Mouse (Mus musculus): Measurements from ENCODE around the gene Gm17324. TPM values are rescaled to one million over a fixed set of nuclear protein-coding genes. Genes with fewer than 3 reads are reported as not detected.
"Not testable (repeated sequence)": the region's sequence is repeated elsewhere in the genome, so short reads cannot be mapped to it uniquely, and the experiment has no call there.

Gm17324 gene
- 0.88 and 1.1 TPM in 2 replicates for polyA plus RNA-seq (2015; fragmentation: Nextera tagmentation; extraction: Ambion mirVana)

DNA sequence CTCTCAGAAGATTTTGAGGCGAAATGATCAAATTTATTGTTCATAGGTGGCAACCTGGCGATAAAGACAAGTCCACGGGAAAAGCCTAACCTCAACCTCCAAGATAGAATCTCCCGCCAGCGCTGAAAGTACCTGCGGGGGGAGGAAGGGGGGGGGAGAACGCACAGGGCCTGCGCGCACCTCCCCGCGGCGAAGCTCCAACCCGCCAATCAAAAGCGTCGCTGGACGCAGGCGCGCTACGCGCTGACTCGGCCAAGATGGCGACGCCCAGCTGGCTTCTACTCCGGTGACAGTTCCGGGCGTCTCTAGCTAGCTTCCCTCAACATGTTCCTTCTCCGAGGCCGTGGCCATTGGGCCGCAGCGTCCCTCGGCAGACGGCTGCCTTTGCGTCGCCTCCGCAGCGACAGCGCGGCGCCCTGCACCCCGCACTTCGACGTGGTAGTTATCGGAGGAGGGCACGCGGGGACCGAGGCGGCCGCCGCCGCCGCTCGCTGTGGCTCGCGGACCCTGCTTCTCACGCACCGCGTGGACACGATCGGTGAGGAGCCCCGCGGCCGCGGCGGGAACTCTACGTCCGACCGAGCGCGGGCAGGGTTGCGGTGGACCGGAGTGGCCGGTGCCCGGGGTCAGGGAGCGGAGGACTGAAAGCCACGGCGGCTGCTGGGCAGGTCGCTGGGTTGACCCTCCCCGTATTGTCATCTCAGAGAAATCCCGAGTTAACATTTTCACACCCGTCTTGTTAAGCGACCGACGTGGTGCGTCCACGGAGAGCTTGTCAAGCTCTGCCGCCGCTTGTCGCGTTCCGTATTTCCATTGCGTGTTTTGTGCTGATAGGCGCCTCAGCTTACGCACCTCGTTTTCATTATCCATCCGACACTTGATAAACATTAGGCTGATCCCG lies at the start of gene Gm17324, which contains the start of gene Mto1:
TSS of gene Gm17324 (minus strand) at position 814 of the 901 bp plus-strand sequence.
TSS of gene Mto1 (plus strand) at position 236 of the 901 bp plus-strand sequence.
- peaks cover 12% of the 10 kb centered on the region; the same call in 1 of the 2 replicates for H3K4me1 ChIP-seq
- peaks cover 15% of the 10 kb centered on the region for H3K36me3 ChIP-seq
- H3K4me2 ChIP-seq (replicated peaks) = peak within 1 kb of the TSS; percentile 53
- H3K9ac ChIP-seq = peak within 1 kb of the TSS; percentile 83
- peak within 1 kb of the TSS; percentile 93 for H3K27ac ChIP-seq (replicated peaks)
- peaks cover 25% of the 10 kb centered on the region for H3K27me3 ChIP-seq
- peak; percentile 92 for ATAC-seq (ENCODE audit: insufficient number of reproducible peaks, low FRiP score, low TSS enrichment, low read depth)
- no peaks in the 10 kb centered on the region for H3K9me3 ChIP-seq (replicated peaks)
- WGBS = under 1% methylated on average over 96 of the region's 96 CpGs
- H3K4me3 ChIP-seq (replicated peaks) = peak within 1 kb of the TSS; percentile 79

DNA sequence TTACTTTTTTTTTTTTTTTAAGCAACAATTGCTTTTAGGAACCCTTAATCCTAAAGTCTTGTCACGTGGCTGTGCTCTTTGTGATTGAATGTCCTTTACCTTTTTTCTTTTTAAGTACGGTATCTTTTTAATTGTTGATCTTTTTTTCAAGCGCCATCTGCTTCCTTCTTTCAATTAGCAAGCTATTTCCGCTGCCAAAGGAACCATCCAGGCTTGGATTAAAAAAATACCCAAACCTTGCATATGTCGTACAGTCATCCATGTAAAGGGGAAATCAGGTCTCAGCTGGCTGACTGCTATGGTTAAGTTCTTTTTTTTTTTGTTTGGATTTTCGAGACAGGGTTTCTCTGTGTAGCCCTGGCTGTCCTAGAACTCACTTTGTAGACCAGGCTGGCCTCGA lies 44.6 kb upstream of the Gm17324 start:
- no peak overlapping the region for H3K4me2 ChIP-seq (replicated peaks)
- H3K9ac ChIP-seq = no peak overlapping the region
- H3K4me3 ChIP-seq (replicated peaks) = no peak overlapping the region
- H3K9me3 ChIP-seq (replicated peaks) = no peaks in the 10 kb centered on the region
- H3K27me3 ChIP-seq = no peaks in the 10 kb centered on the region
- H3K4me1 ChIP-seq = no peaks in the 10 kb centered on the region; the same call in 1 of the 2 replicates
- WGBS = 82% methylated on average over 7 of the region's 7 CpGs
- no peaks in the 10 kb centered on the region for H3K36me3 ChIP-seq
- no peak overlapping the region for H3K27ac ChIP-seq (replicated peaks)
- no peak for ATAC-seq (ENCODE audit: insufficient number of reproducible peaks, low FRiP score, low TSS enrichment, low read depth)

DNA sequence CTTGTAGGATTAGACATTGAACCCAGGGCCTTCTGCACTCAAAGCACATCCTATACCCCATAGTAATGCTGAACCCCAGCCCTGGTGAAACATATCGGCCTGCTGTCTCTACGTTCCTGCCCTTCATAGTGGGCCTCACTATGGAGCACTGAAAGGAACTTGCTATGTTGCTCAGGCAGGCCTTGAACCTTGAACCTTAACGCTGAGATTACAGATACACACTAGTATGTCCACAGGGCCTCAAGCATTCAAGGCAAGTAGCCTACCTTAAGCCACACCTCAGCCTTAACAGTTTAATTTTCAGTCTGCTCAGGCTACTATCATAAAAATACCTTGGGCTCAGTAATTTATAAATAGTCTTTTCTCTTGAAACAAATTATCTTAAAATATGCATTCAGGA lies 43.7 kb upstream of the Gm17324 start:
- no peak overlapping the region for H3K4me2 ChIP-seq (replicated peaks)
- H3K27me3 ChIP-seq = no peaks in the 10 kb centered on the region
- no peaks in the 10 kb centered on the region; the same call in 1 of the 2 replicates for H3K4me1 ChIP-seq
- H3K9ac ChIP-seq = no peak overlapping the region
- no peak overlapping the region for H3K4me3 ChIP-seq (replicated peaks)
- no peak overlapping the region for H3K27ac ChIP-seq (replicated peaks)
- no peaks in the 10 kb centered on the region for H3K9me3 ChIP-seq (replicated peaks)
- no peak for ATAC-seq (ENCODE audit: insufficient number of reproducible peaks, low FRiP score, low TSS enrichment, low read depth)
- 95% methylated on average over 3 of the region's 3 CpGs for WGBS
- no peaks in the 10 kb centered on the region for H3K36me3 ChIP-seq

DNA sequence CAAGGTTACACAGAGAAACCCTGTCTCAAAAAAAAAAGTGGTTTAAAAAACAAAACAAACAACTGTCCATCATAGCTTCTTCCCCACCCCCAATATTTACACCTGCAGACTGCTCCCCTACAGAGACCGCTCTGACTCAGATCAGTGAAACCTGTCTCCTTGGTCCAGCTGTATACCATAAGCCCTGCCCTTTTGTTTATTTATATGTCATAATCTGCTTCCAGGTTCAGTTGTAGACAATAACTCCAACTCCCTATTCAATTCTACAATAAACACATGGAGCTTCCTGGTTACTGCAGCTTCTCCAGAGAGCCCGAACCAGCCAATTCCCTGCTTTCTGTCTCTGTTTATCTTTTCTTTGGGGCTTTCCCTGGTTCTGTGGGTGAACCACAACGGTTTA lies 42.6 kb upstream of the Gm17324 start:
- H3K27ac ChIP-seq (replicated peaks) = no peak overlapping the region
- H3K4me2 ChIP-seq (replicated peaks) = no peak overlapping the region
- WGBS = 75% methylated on average over 3 of the region's 3 CpGs
- no peaks in the 10 kb centered on the region for H3K36me3 ChIP-seq
- no peak for ATAC-seq (ENCODE audit: insufficient number of reproducible peaks, low FRiP score, low TSS enrichment, low read depth)
- no peaks in the 10 kb centered on the region; the same call in 1 of the 2 replicates for H3K4me1 ChIP-seq
- H3K27me3 ChIP-seq = no peaks in the 10 kb centered on the region
- no peaks in the 10 kb centered on the region for H3K9me3 ChIP-seq (replicated peaks)
- no peak overlapping the region for H3K9ac ChIP-seq
- no peak overlapping the region for H3K4me3 ChIP-seq (replicated peaks)

DNA sequence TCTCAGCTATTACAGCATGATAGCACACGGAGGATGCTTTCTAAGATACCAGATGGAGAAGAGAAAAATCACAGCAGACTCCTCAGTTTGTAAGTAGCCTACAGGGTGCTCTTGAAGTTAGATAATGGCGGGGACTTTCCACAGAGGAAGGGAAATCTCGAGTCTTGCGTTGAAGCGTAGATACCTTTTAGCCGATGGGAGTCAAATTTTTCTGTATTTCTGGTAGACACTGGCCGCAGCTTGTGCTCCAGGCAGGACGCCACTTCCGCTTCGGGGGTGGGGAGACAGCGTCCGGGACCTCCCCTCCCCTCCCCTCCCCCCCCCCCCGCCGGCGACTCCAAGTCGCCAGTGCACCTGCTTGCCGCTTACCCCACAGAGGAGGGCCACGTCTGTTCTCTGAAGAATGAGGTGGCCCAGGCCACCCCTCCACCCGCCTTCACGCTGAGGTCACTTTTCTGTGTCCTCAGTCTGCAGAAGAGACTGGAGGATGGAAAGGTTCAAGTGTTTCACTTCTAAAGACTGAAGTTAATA lies 40.4 kb upstream of the Gm17324 start, which contains the start of gene Eef1a1:
TSS of gene Eef1a1 (minus strand) at position 262 of the 531 bp plus-strand sequence.
- Histone ChIP-seq H3K4me1 (no peaks in the 10 kb centered on the region; the same call in 1 of the 2 replicates), H3K9ac (peak within 1 kb of the TSS; percentile 23; the same call in 1 of the 2 replicates), H3K36me3 (no peaks in the 10 kb centered on the region), H3K27ac (replicated peaks) (peak within 1 kb of the TSS; percentile 48; the same call in 1 of the 2 replicates), H3K4me3 (replicated peaks) (peak within 1 kb of the TSS; percentile 45), H3K9me3 (replicated peaks) (no peaks in the 10 kb centered on the region), H3K27me3 (no peaks in the 10 kb centered on the region), H3K4me2 (replicated peaks) (peak within 1 kb of the TSS; percentile 70)
- 2% methylated on average over 16 of the region's 20 CpGs for WGBS
- 0 out of 2 replicates have a peak, but pooled peaks have one; percentile 20 for ATAC-seq (ENCODE audit: insufficient number of reproducible peaks, low FRiP score, low TSS enrichment, low read depth)

DNA sequence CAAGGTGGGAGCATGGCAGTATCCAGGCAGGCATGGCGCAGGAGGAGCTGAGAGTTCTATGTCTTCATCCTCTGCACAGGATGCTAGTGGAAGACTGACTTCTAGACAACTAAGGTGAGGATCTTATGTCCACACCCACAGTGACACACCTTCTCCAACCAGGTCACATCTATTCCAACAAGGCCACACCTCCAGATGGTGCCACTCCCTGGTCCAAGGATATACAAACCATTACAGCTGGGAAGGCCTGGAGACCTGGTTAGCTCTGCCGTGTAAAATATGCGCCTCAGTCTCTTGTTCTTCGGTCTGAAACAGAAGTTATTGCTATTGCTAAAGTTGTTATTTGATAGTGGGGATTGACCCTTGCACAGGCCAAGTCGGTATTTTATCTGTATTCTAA lies 39.4 kb upstream of the Gm17324 start:
- 93% methylated on average over 5 of the region's 5 CpGs for WGBS
- H3K36me3 ChIP-seq = not testable (repeated sequence)

DNA sequence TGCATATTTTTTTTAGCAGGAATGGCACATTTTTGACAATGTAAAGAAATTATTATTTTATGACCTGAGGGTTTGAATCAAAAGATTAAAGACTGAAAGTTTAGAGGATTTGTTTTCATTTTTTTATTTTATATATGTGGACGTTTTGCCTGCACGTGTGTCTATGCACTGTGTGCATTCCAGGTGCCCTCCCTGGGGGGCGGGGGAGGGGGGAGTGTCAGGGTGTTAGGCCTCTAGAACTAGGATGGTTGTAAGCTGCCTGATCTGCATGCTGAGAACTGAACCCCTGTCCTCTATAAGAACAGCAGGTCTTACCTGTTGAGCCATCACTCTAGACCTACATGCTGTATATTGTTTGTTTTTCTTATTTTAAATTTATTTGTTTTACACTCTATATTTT lies 36.1 kb upstream of the Gm17324 start:
- ATAC-seq (ENCODE audit: insufficient number of reproducible peaks, low FRiP score, low TSS enrichment, low read depth) = no peak

More for the DNA sequence above, 39.4 kb upstream of the Gm17324 start:
- H3K9ac ChIP-seq; H3K4me1 ChIP-seq; H3K4me2 ChIP-seq (replicated peaks); H3K4me3 ChIP-seq (replicated peaks); ATAC-seq (ENCODE audit: insufficient number of reproducible peaks, low FRiP score, low TSS enrichment, low read depth); H3K27me3 ChIP-seq; H3K9me3 ChIP-seq (replicated peaks); H3K27ac ChIP-seq (replicated peaks): not testable (repeated sequence)

DNA sequence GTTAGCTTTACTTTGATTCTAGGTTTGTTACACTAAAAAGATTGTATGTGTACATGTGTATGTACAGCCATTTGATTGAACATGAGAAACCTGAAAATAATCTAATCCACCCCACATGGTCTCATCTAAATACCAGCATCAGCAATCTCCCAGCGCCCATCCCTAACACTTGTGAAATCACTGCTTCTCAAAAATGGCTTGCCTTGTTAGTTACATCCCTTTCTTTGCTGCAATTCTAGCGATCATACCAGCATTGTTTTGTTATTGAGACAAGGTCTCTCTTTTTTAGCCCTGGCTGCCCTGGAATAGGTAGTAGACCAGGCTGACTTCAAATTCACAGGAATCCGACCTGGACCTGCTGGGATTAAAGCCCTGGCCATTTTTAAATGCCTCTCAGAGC lies 33.8 kb upstream of the Gm17324 start:
- Histone ChIP-seq H3K27me3 (no peaks in the 10 kb centered on the region), H3K4me1 (peaks cover 9% of the 10 kb centered on the region), H3K4me2 (replicated peaks) (peak overlapping the region; percentile 58), H3K36me3 (peaks cover 24% of the 10 kb centered on the region), H3K4me3 (replicated peaks) (peak overlapping the region; percentile 98), H3K27ac (replicated peaks) (peak overlapping the region; percentile 99), H3K9me3 (replicated peaks) (no peaks in the 10 kb centered on the region), H3K9ac (peak overlapping the region; percentile 59)
- no peak for ATAC-seq (ENCODE audit: insufficient number of reproducible peaks, low FRiP score, low TSS enrichment, low read depth)
- WGBS = 7% methylated on average over 3 of the region's 3 CpGs

More for the DNA sequence above, 36.1 kb upstream of the Gm17324 start:
- Histone ChIP-seq H3K9ac (no peak overlapping the region), H3K27ac (replicated peaks) (no peak overlapping the region), H3K27me3 (no peaks in the 10 kb centered on the region), H3K9me3 (replicated peaks) (no peaks in the 10 kb centered on the region), H3K4me3 (replicated peaks) (no peak overlapping the region), H3K4me2 (replicated peaks) (no peak overlapping the region), H3K36me3 (peaks cover 5% of the 10 kb centered on the region), H3K4me1 (peaks cover 5% of the 10 kb centered on the region)
- WGBS = 55% methylated on average over 3 of the region's 3 CpGs

DNA sequence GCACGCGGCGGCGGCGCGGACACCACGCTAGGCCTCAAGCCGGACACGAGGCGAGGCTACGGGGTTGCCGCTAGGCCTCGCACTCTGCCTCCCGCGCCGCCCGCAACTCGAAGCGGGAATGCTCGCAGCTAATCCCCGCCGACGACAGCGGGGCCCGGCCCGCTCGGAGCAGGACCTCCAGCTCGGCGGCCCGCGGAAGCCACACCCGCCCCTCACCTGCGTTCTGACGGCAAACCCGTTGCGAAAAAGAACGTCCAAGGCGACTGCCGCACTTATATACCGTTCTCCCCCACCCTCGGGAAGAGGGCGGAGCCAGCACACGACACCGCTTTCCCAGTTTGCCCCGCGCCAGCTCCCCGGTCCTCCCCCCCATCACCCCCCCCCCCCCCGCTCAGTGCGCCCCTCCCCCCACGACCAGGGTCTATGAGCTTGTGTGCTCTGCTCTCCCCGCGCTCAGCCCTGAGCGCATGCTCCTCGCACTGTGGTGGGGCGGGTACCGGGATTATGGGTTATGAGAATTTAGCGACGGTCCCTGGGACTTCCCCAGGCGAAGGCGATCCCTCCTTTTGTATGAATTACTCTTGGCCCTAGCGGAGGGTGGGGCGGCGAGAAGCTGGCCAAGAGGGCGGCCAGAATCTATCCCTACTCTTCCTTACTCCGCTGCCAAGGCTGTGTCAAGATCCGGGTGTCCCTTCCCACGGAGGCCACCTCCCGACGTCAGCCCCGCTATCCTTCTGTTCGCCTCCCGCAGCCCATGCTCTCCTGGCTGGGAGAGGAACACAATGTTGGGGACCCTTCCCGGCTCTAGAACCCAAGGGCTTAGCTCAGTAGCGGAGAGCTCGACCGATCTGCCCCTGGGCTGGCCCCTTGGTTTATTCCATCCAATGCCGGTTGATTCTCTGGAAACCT lies 33.1 kb upstream of the Gm17324 start:
- H3K27ac ChIP-seq (replicated peaks) = peak overlapping the region; percentile 99
- peak overlapping the region; percentile 98 for H3K4me3 ChIP-seq (replicated peaks)
- peak overlapping the region; percentile 58 for H3K4me2 ChIP-seq (replicated peaks)
- no peaks in the 10 kb centered on the region for H3K27me3 ChIP-seq
- peaks cover 31% of the 10 kb centered on the region for H3K36me3 ChIP-seq
- H3K4me1 ChIP-seq = peaks cover 9% of the 10 kb centered on the region
- WGBS = under 1% methylated on average over 65 of the region's 77 CpGs
- ATAC-seq (ENCODE audit: insufficient number of reproducible peaks, low FRiP score, low TSS enrichment, low read depth) = peak; percentile 99
- H3K9me3 ChIP-seq (replicated peaks) = no peaks in the 10 kb centered on the region
- peak overlapping the region; percentile 100 for H3K9ac ChIP-seq

DNA sequence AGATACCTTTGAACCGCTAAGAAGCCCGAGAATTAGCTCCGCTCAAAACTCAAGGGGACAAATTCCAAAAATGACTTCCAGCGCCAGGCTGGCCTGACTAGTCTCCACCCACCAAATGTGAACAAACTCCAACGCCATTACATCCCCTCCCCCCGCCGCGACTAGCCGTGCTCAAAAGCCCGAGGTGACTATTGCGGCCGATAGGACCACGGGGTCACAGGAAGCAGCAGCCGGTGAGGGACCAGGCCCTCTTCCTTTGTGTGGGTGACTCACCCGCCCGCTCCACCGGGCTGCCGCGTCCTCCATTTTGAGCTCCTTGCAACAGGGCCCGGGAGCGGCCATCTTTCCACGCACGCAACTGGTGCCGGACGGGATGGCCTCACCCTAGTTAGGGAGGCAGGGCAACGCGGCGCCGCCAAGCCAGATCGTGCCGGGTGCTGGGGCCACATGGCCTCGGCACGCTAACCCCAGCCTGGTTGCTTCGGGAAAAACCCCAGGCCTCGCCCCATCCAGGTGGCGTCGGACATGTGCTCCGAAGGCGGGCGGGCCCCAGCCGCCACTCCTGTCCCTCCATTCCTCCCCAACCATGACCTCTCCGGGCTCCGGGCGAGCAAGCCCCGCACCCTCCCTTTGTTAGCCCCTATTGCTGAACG lies 32.2 kb upstream of the Gm17324 start:
- Histone ChIP-seq H3K27me3 (no peaks in the 10 kb centered on the region), H3K36me3 (peaks cover 36% of the 10 kb centered on the region), H3K4me1 (peaks cover 9% of the 10 kb centered on the region), H3K9ac (peak overlapping the region; percentile 100), H3K4me3 (replicated peaks) (peak overlapping the region; percentile 98), H3K9me3 (replicated peaks) (no peaks in the 10 kb centered on the region), H3K4me2 (replicated peaks) (peak overlapping the region; percentile 56), H3K27ac (replicated peaks) (peak overlapping the region; percentile 99)
- WGBS = under 1% methylated on average over 46 of the region's 46 CpGs
- ATAC-seq (ENCODE audit: insufficient number of reproducible peaks, low FRiP score, low TSS enrichment, low read depth) = no peak

Data from embryonic facial prominence, embryonic 15.5 days (tissue).